Mouse (Mus musculus) heart, embryonic 16.5 days (tissue): Measurements from ENCODE around the gene Capn12. TPM values are rescaled to one million over a fixed set of nuclear protein-coding genes. Genes with fewer than 3 reads are reported as not detected.
"Not testable (repeated sequence)": the region's sequence is repeated elsewhere in the genome, so short reads cannot be mapped to it uniquely, and the experiment has no call there.

Experiments
- ATAC-seq: fragments of 200-750 bp; cut with Nextera tagmentation; replicated peaks from 2 replicates; pipeline ENCODE4 v1.8.0; 2017; ENCODE audit warnings: moderate number of reproducible peaks; ENCODE audit not compliant: insufficient read depth, low FRiP score; ENCODE audit errors: extremely low read depth
- H3K27ac ChIP-seq: fragments of 300-500 bp; sonication (generic); 2 replicates; pipeline ENCODE4 v1.5.1; 2014; ENCODE audit warnings: mild to moderate bottlenecking, low read length, control low read depth, moderate library complexity
- H3K27me3 ChIP-seq: fragments of 300-500 bp; sonication (generic); 2 replicates; pipeline ENCODE4 v1.6.1; 2014; ENCODE audit warnings: low read length, mixed read lengths; ENCODE audit not compliant: control insufficient read depth, insufficient read depth
- H3K36me3 ChIP-seq: fragments of 300-500 bp; sonication (generic); 2 replicates; pipeline ENCODE4 v1.6.1; 2014; ENCODE audit not compliant: control insufficient read depth, insufficient read depth
- H3K4me1 ChIP-seq: fragments of 300-500 bp; sonication (generic); 2 replicates; pipeline ENCODE4 v1.6.1; 2014; ENCODE audit warnings: low read length, mixed read lengths; ENCODE audit not compliant: control insufficient read depth, insufficient read depth
- H3K4me2 ChIP-seq: fragments of 300-500 bp; sonication (generic); 2 replicates; pipeline ENCODE4 v1.6.1; 2014; ENCODE audit warnings: low read depth, mild to moderate bottlenecking, control low read depth, low read length
- H3K4me3 ChIP-seq: fragments of 300-500 bp; sonication (generic); 2 replicates; pipeline ENCODE4 v1.5.1; 2014; ENCODE audit warnings: mild to moderate bottlenecking, control low read depth, low read length
- H3K9ac ChIP-seq: fragments of 300-500 bp; sonication (generic); 2 replicates; pipeline ENCODE4 v1.6.1; 2014; ENCODE audit warnings: low read length, control low read depth
- H3K9me3 ChIP-seq: fragments of 300-500 bp; sonication (generic); replicated peaks from 2 replicates; pipeline ENCODE4 v1.6.1; 2016; ENCODE audit warnings: low read length; ENCODE audit not compliant: control insufficient read depth
- WGBS: fragments of 180-500 bp; shearing (Covaris S2); extraction: QIAGEN DNeasy Blood & Tissue Kit; methylation state at CpG from one replicate; pipeline ENCODE4 v1.1.7; 2014; 5-methylcytosine and 5-hydroxymethylcytosine counted together
- polyA plus RNA-seq: library from polyadenylated mRNA; unstranded; fragments of >200 nt; fragmentation: Nextera tagmentation; extraction: Ambion mirVana; gene quantifications from 2 replicates; pipeline ENCODE4 v1.2.1, GENCODE M21; 2015

Capn12 gene
- polyA plus RNA-seq, 1 experiment from 2014 or later: 0.41 TPM

- Histone ChIP-seq H3K4me2 (no peak overlapping the region), H3K9me3 (no peaks in the 10 kb centered on the region), H3K36me3 (no peaks in the 10 kb centered on the region), H3K4me3 (no peak overlapping the region), H3K9ac (no peak overlapping the region), H3K27me3 (no peaks in the 10 kb centered on the region), H3K27ac (no peak overlapping the region), H3K4me1 (no peaks in the 10 kb centered on the region)
- ATAC-seq: no peak
- WGBS: 50% methylated on average over 2 of the region's 2 CpGs
Observed at GRCm38 (mm10) chr7:28874565-28874964, 6.7 kb upstream of the Capn12 start.

- Histone ChIP-seq H3K27me3 (no peaks in the 10 kb centered on the region), H3K36me3 (no peaks in the 10 kb centered on the region), H3K4me1 (no peaks in the 10 kb centered on the region), H3K9ac (no peak overlapping the region), H3K9me3 (no peaks in the 10 kb centered on the region), H3K4me3 (no peak overlapping the region), H3K27ac (no peak overlapping the region), H3K4me2 (no peak overlapping the region)
- 63% methylated on average over 4 of the region's 4 CpGs for WGBS
- no peak for ATAC-seq
Observed at GRCm38 (mm10) chr7:28876099-28876498, 5.1 kb upstream of the Capn12 start.

- WGBS: 75% methylated on average over 7 of the region's 7 CpGs
- no peak for ATAC-seq
Observed at GRCm38 (mm10) chr7:28877155-28877554, 4.1 kb upstream of the Capn12 start.

GRCm38 (mm10) chr7:28877856-28878255 is 3.4 kb upstream of the Capn12 start:
- Histone ChIP-seq H3K4me2 (no peak overlapping the region), H3K4me1 (no peaks in the 10 kb centered on the region), H3K4me3 (no peak overlapping the region), H3K9ac (no peak overlapping the region), H3K9me3 (no peaks in the 10 kb centered on the region), H3K36me3 (no peaks in the 10 kb centered on the region), H3K27ac (no peak overlapping the region), H3K27me3 (no peaks in the 10 kb centered on the region)
- 67% methylated on average over 4 of the region's 4 CpGs for WGBS
- ATAC-seq: no peak

More at GRCm38 (mm10) chr7:28877155-28877554, 4.1 kb upstream of the Capn12 start:
- Histone ChIP-seq H3K4me1 (no peaks in the 10 kb centered on the region), H3K4me2 (no peak overlapping the region), H3K36me3 (no peaks in the 10 kb centered on the region), H3K27me3 (no peaks in the 10 kb centered on the region), H3K9ac (no peak overlapping the region), H3K4me3 (no peak overlapping the region), H3K9me3 (no peaks in the 10 kb centered on the region), H3K27ac (no peak overlapping the region)

- H3K9ac ChIP-seq: no peak overlapping the region
- H3K27ac ChIP-seq: no peak overlapping the region
- H3K4me3 ChIP-seq: no peak overlapping the region
- H3K27me3 ChIP-seq: no peaks in the 10 kb centered on the region
- 71% methylated on average over 7 of the region's 7 CpGs for WGBS
- H3K9me3 ChIP-seq: no peaks in the 10 kb centered on the region
- H3K36me3 ChIP-seq: no peaks in the 10 kb centered on the region
- H3K4me2 ChIP-seq: no peak overlapping the region
- H3K4me1 ChIP-seq: no peaks in the 10 kb centered on the region
- ATAC-seq: no peak
Observed at GRCm38 (mm10) chr7:28879606-28880005, 1.6 kb upstream of the Capn12 start.

GRCm38 (mm10) chr7:28880554-28880953 is 668 bp upstream of the Capn12 start:
- 0 out of 2 replicates have a peak, but pooled peaks cover 2% of the 10 kb centered on the region for H3K27me3 ChIP-seq
- no peaks in the 10 kb centered on the region for H3K4me1 ChIP-seq
- H3K9me3 ChIP-seq: no peaks in the 10 kb centered on the region
- no peaks in the 10 kb centered on the region for H3K36me3 ChIP-seq
- WGBS: 74% methylated on average over 10 of the region's 10 CpGs
- H3K9ac ChIP-seq: no peak overlapping the region
- ATAC-seq: no peak
- H3K4me3 ChIP-seq: no peak overlapping the region
- no peak overlapping the region for H3K4me2 ChIP-seq
- H3K27ac ChIP-seq: no peak overlapping the region

GRCm38 (mm10) chr7:28883039-28883438 is 1.8 kb downstream of the Capn12 start:
- Histone ChIP-seq H3K9me3 (no peaks in the 10 kb centered on the region), H3K36me3 (no peaks in the 10 kb centered on the region), H3K27ac (no peak overlapping the region), H3K27me3 (peaks cover 13% of the 10 kb centered on the region), H3K4me3 (no peak overlapping the region), H3K4me2 (no peak overlapping the region), H3K9ac (no peak overlapping the region), H3K4me1 (no peaks in the 10 kb centered on the region)
- ATAC-seq: no peak
- WGBS: 76% methylated on average over 11 of the region's 11 CpGs

GRCm38 (mm10) chr7:28883704-28884103 is 2.5 kb downstream of the Capn12 start:
- H3K36me3 ChIP-seq, H3K9me3 ChIP-seq, H3K9ac ChIP-seq, H3K4me1 ChIP-seq, H3K27ac ChIP-seq, H3K4me3 ChIP-seq, ATAC-seq, H3K4me2 ChIP-seq: not testable (repeated sequence)
- WGBS: 83% methylated on average over 3 of the region's 4 CpGs
- peaks cover 13% of the 10 kb centered on the region for H3K27me3 ChIP-seq

GRCm38 (mm10) chr7:28886486-28886885 is 5.3 kb downstream of the Capn12 start:
- Histone ChIP-seq H3K4me2 (no peak overlapping the region), H3K27me3 (peaks cover 16% of the 10 kb centered on the region), H3K27ac (no peak overlapping the region), H3K9ac (no peak overlapping the region), H3K9me3 (no peaks in the 10 kb centered on the region), H3K4me1 (peaks cover 16% of the 10 kb centered on the region), H3K36me3 (peaks cover 3% of the 10 kb centered on the region; the same call in 1 of the 2 replicates), H3K4me3 (no peak overlapping the region)
- 24% methylated on average over 14 of the region's 14 CpGs for WGBS
- no peak for ATAC-seq
